Mouse (Mus musculus): ENCODE results near the gene Ophn1. TPM values are rescaled to one million over a fixed set of nuclear protein-coding genes. Genes with fewer than 3 reads are reported as not detected.

Ophn1 gene
- total and polyA plus RNA-seq, 3 experiments, result not detected

GRCm38 (mm10) chrX:98774247-98774950 lies 116.4 kb downstream of the Ophn1 start:
- Histone ChIP-seq H3K4me1 (ENCODE audit: control insufficient read depth in 1 of 2, insufficient read depth in 2 of 2, low read length in 2 of 2) (no peaks in the 10 kb centered on the region), H3K27me3 (ENCODE audit: control insufficient read depth in 1 of 2, insufficient read depth in 2 of 2, low read length in 2 of 2) (no peaks in the 10 kb centered on the region), H3K4me3 (ENCODE audit: control insufficient read depth in 1 of 2, insufficient read depth in 1 of 2, low read depth in 2 of 2, low read length in 2 of 2) (no peak overlapping the region), H3K79me2 (ENCODE audit: control insufficient read depth, insufficient read depth, low read length, poor library complexity) (no peaks in the 10 kb centered on the region), H3K9ac (ENCODE audit: control insufficient read depth, low read depth, low read length, poor library complexity, severe bottlenecking) (no peak overlapping the region), H3K9me3 (replicated peaks; ENCODE audit: insufficient read depth, low read length) (no peaks in the 10 kb centered on the region), H3K27ac (ENCODE audit: control insufficient read depth, low read depth, low read length) (no peak overlapping the region), H3K36me3 (ENCODE audit: control insufficient read depth in 1 of 2, insufficient read depth in 2 of 2, low read length in 2 of 2) (no peaks in the 10 kb centered on the region)
- TF ChIP-seq HCFC1 (IDR thresholded peaks at IDR 0.05; ENCODE audit: low read depth, low read length) (no peak), E2F4 (IDR thresholded peaks at IDR 0.05; ENCODE audit: borderline replicate concordance, low read depth, low read length) (no peak), POLR2AphosphoS5 (IDR thresholded peaks at IDR 0.05; ENCODE audit: borderline replicate concordance, low read depth, low read length) (no peak), GATA1 (IDR thresholded peaks at IDR 0.05; ENCODE audit: low read depth, low read length) (no peak), EP300 (IDR thresholded peaks at IDR 0.05; ENCODE audit: low read depth in 1 of 2, low read length in 2 of 2) (no peak), ZMIZ1 (IDR thresholded peaks at IDR 0.05; ENCODE audit: low read depth, low read length) (no peak), RAD21 (IDR thresholded peaks at IDR 0.05; ENCODE audit: low read depth, low read length) (no peak), KAT2A (conservative IDR thresholded peaks at IDR 0.05; ENCODE audit: low read depth, low read length) (no peak), GABPA (IDR thresholded peaks at IDR 0.05; ENCODE audit: low read depth, low read length) (no peak), MAZ (IDR thresholded peaks at IDR 0.05; ENCODE audit: low read depth, low read length) (no peak), CHD2 (IDR thresholded peaks at IDR 0.05; ENCODE audit: low read length) (no peak), JUND (IDR thresholded peaks at IDR 0.05; ENCODE audit: low read depth, low read length) (no peak), ZKSCAN1 (IDR thresholded peaks at IDR 0.05; ENCODE audit: low read depth, low read length) (no peak)
- no peak for DNase-seq (ENCODE audit: low read depth, low spot score)

- H3K27me3 ChIP-seq (ENCODE audit: control insufficient read depth in 1 of 2, insufficient read depth in 2 of 2, low read length in 2 of 2), result no peaks in the 10 kb centered on the region
- TF ChIP-seq MEF2A (IDR thresholded peaks at IDR 0.05; ENCODE audit: extremely low read depth, insufficient replicate concordance, low read depth, low read length, poor library complexity, severe bottlenecking) (no peak), MAZ (IDR thresholded peaks at IDR 0.05; ENCODE audit: low read depth, low read length) (no peak), GATA1 (IDR thresholded peaks at IDR 0.05; ENCODE audit: low read depth, low read length) (no peak), MYB (IDR thresholded peaks at IDR 0.05; ENCODE audit: low read depth, low read length) (no peak), TCF12 (IDR thresholded peaks at IDR 0.05; ENCODE audit: low read depth, low read length) (no peak), POLR2A (IDR thresholded peaks at IDR 0.05; ENCODE audit: control insufficient read depth in 1 of 2, insufficient read depth in 1 of 2, low read depth in 1 of 2, low read length in 2 of 2, poor library complexity in 1 of 2) (no peak), HCFC1 (IDR thresholded peaks at IDR 0.05; ENCODE audit: low read depth, low read length) (no peak), NRF1 (IDR thresholded peaks at IDR 0.05; ENCODE audit: insufficient read depth, low read depth, low read length, poor library complexity, severe bottlenecking) (no peak), USF1 (IDR thresholded peaks at IDR 0.05; ENCODE audit: low read depth, low read length) (no peak), ZNF384 (IDR thresholded peaks at IDR 0.05; ENCODE audit: low read depth, low read length) (no peak)
Observed at GRCm38 (mm10) chrX:98755089-98755488, 135.7 kb downstream of the Ophn1 start.

More at GRCm38 (mm10) chrX:98755089-98755488, 135.7 kb downstream of the Ophn1 start:
- no peak for DNase-seq (ENCODE audit: low read depth, low spot score)
- Histone ChIP-seq H3K9ac (ENCODE audit: control insufficient read depth, low read depth, low read length, poor library complexity, severe bottlenecking) (no peak overlapping the region), H3K27ac (ENCODE audit: control insufficient read depth, low read depth, low read length) (no peak overlapping the region), H3K4me1 (ENCODE audit: control insufficient read depth in 1 of 2, insufficient read depth in 2 of 2, low read length in 2 of 2) (no peaks in the 10 kb centered on the region), H3K36me3 (ENCODE audit: control insufficient read depth in 1 of 2, insufficient read depth in 2 of 2, low read length in 2 of 2) (no peaks in the 10 kb centered on the region), H3K9me3 (replicated peaks; ENCODE audit: insufficient read depth, low read length) (no peaks in the 10 kb centered on the region), H3K79me2 (ENCODE audit: control insufficient read depth, insufficient read depth, low read length, poor library complexity) (no peaks in the 10 kb centered on the region), H3K4me3 (ENCODE audit: control insufficient read depth in 1 of 2, insufficient read depth in 1 of 2, low read depth in 2 of 2, low read length in 2 of 2) (no peak overlapping the region)
